Mouse (Mus musculus) adrenal gland, postnatal 4 days (tissue): ENCODE data around the gene Bri3. TPM values are rescaled to one million over a fixed set of nuclear protein-coding genes. Genes with fewer than 3 reads are reported as not detected.

Experiments used
- DNase-seq, 2 experiments: peaks; one replicate each; pipeline ENCODE4 v3.0.0; 2021 to 2022; ENCODE audit warnings: low spot score in 2 of 2, mixed read lengths in 2 of 2
- long read RNA-seq, 2 experiments: library from polyadenylated mRNA; stranded (forward); transcript quantifications; one replicate each; pipeline ENCODE4 v2.0.0; 2021
- total RNA-seq, 2 experiments: library from RNA; stranded (reverse); gene quantifications; 2 replicates each; pipeline ENCODE4 v1.2.3; 2021

The Bri3 gene
- 100 to 1,000 TPM; 102 to 108 TPM for total RNA-seq
- long read RNA-seq, experiment 1, transcript Bri3-201 (3 exons, 955 nt): major isoform, 19 of 30 reads
- long read RNA-seq, experiment 1, partial matches to known transcripts: 2 of 30 reads
- long read RNA-seq, experiment 1, other reads (novel, unspliced or antisense): 9 of 30 reads
- long read RNA-seq, experiment 2, transcript Bri3-201 (3 exons, 955 nt): major isoform, 19 of 64 reads
- long read RNA-seq, experiment 2, partial matches to known transcripts: 1 of 64 reads
- long read RNA-seq, experiment 2, other reads (novel, unspliced or antisense): 44 of 64 reads

GRCm38 (mm10) chr5:144243901-144244487 lies at the start of gene Bri3:
Bri3 (plus strand) TSS chr5:144244437.
- DNase-seq: no peak

- DNase-seq: no peak
These were observed 48.7 kb upstream of the Bri3 start for GRCm38 (mm10) chr5:144195567-144195966.

- no peak for DNase-seq
These were observed 43.6 kb upstream of the Bri3 start for GRCm38 (mm10) chr5:144200616-144201015.

- no peak for DNase-seq
These were observed 41.8 kb upstream of the Bri3 start for GRCm38 (mm10) chr5:144202430-144202829.

- DNase-seq: no peak
These were observed 40.8 kb upstream of the Bri3 start for GRCm38 (mm10) chr5:144203398-144203959.

GRCm38 (mm10) chr5:144204303-144204702 lies 39.9 kb upstream of the Bri3 start:
- no peak for DNase-seq

GRCm38 (mm10) chr5:144204911-144205310 lies 39.3 kb upstream of the Bri3 start:
- no peak for DNase-seq

- no peak for DNase-seq
These were observed 38.2 kb upstream of the Bri3 start for GRCm38 (mm10) chr5:144206069-144206468.

- DNase-seq: no peak
These were observed 36.8 kb upstream of the Bri3 start for GRCm38 (mm10) chr5:144207478-144207877.

- DNase-seq: no peak
These were observed 29.8 kb upstream of the Bri3 start for GRCm38 (mm10) chr5:144214453-144214852.

- DNase-seq: no peak
These were observed 28.2 kb upstream of the Bri3 start for GRCm38 (mm10) chr5:144215992-144216391.

- no peak for DNase-seq
These were observed 26.2 kb upstream of the Bri3 start for GRCm38 (mm10) chr5:144218061-144218460.

GRCm38 (mm10) chr5:144219306-144219705 lies 24.9 kb upstream of the Bri3 start:
- DNase-seq: no peak

- no peak for DNase-seq
These were observed 24.3 kb upstream of the Bri3 start for GRCm38 (mm10) chr5:144219936-144220335.

- no peak for DNase-seq
These were observed 22.9 kb upstream of the Bri3 start for GRCm38 (mm10) chr5:144221305-144221704.

GRCm38 (mm10) chr5:144222811-144223502 lies 21.3 kb upstream of the Bri3 start:
- no peak for DNase-seq

GRCm38 (mm10) chr5:144223503-144223862 lies 20.8 kb upstream of the Bri3 start, which contains the start of gene Tecpr1:
Tecpr1 (minus strand) TSS chr5:144223615.
- peak; percentile 82 to 87 for DNase-seq

GRCm38 (mm10) chr5:144223899-144224816 lies 20.1 kb upstream of the Bri3 start:
- DNase-seq: no peak

- DNase-seq: no peak
These were observed 18.0 kb upstream of the Bri3 start for GRCm38 (mm10) chr5:144226220-144226619.

GRCm38 (mm10) chr5:144230216-144230615 lies 14.0 kb upstream of the Bri3 start:
- no peak for DNase-seq

GRCm38 (mm10) chr5:144231410-144231809 lies 12.8 kb upstream of the Bri3 start:
- DNase-seq: no peak
